Mouse (Mus musculus) midbrain, embryonic 10.5 days (tissue): ENCODE data around the gene Slc31a1. TPM values are rescaled to one million over a fixed set of nuclear protein-coding genes. Genes with fewer than 3 reads are reported as not detected.

Experiments
- DNase-seq: peaks from one replicate; pipeline ENCODE4 v3.0.0-alpha.2; 2017; ENCODE audit warnings: low spot score
- H3K27ac ChIP-seq: fragments of 300-500 bp; sonication (generic); replicated peaks from 2 replicates; pipeline ENCODE4 v1.5.1; 2016; ENCODE audit warnings: mild to moderate bottlenecking
- H3K27me3 ChIP-seq: fragments of 300-500 bp; sonication (generic); 2 replicates; pipeline ENCODE4 v1.6.1; 2016; ENCODE audit warnings: low read depth, mild to moderate bottlenecking; ENCODE audit not compliant: poor library complexity, severe bottlenecking
- H3K36me3 ChIP-seq: fragments of 300-500 bp; sonication (generic); 2 replicates; pipeline ENCODE4 v1.6.1; 2016; ENCODE audit warnings: mild to moderate bottlenecking, moderate library complexity
- H3K4me1 ChIP-seq: fragments of 300-500 bp; sonication (generic); 2 replicates; pipeline ENCODE4 v1.6.1; 2016
- H3K4me3 ChIP-seq: fragments of 300-500 bp; sonication (generic); 2 replicates; pipeline ENCODE4 v1.5.1; 2016; ENCODE audit warnings: mild to moderate bottlenecking, moderate library complexity
- H3K9me3 ChIP-seq: fragments of 300-500 bp; sonication (generic); replicated peaks from 2 replicates; pipeline ENCODE4 v1.6.1; 2016; ENCODE audit warnings: mild to moderate bottlenecking
- WGBS: fragments of 180-500 bp; shearing (Covaris S2); methylation state at CpG from one replicate; pipeline ENCODE4 v1.1.7; 2016; 5-methylcytosine and 5-hydroxymethylcytosine counted together
- polyA plus RNA-seq: library from polyadenylated mRNA; unstranded; fragments of >200 nt; fragmentation: Nextera tagmentation; extraction: Ambion mirVana; gene quantifications from 2 replicates; pipeline ENCODE4 v1.2.1, GENCODE M21; 2016

Gene Slc31a1
- polyA plus RNA-seq, 1 experiment from 2014 or later = 54.9 TPM

- H3K4me1 ChIP-seq = no peaks in the 10 kb centered on the region
Measured at GRCm38 (mm10) chr4:62347605-62348328, 12.8 kb upstream of the Slc31a1 start.

DNA sequence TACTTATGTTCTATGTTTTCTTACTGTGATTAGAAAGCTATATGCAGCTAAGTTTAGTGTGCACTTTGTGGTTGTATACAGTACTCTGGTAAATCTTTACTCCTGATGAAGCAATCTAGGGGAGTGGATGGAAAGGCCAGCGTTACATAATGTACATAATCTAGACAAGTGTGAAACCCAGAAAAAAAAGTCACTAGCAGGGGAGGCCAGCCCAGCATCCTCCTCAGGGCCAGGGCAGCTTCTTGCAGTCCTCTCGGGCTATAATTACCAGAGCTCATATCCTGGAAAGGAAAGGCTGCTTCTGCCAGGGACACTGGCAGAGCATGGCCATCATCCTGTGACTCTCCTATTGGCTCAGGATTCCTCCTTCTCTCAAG is 12.2 kb upstream of the Slc31a1 start:
- Histone ChIP-seq H3K4me3 (no peak overlapping the region), H3K27me3 (no peaks in the 10 kb centered on the region), H3K4me1 (no peaks in the 10 kb centered on the region), H3K9me3 (no peaks in the 10 kb centered on the region), H3K36me3 (peaks cover 35% of the 10 kb centered on the region), H3K27ac (no peak overlapping the region)
- WGBS = 83% methylated on average over 2 of the region's 2 CpGs
- DNase-seq = no peak

More at GRCm38 (mm10) chr4:62347605-62348328, 12.8 kb upstream of the Slc31a1 start:
- Histone ChIP-seq H3K9me3 (no peaks in the 10 kb centered on the region), H3K27me3 (no peaks in the 10 kb centered on the region), H3K4me3 (no peak overlapping the region), H3K27ac (no peak overlapping the region), H3K36me3 (peaks cover 35% of the 10 kb centered on the region)
- WGBS = 82% methylated on average over 9 of the region's 9 CpGs
- no peak for DNase-seq

DNA sequence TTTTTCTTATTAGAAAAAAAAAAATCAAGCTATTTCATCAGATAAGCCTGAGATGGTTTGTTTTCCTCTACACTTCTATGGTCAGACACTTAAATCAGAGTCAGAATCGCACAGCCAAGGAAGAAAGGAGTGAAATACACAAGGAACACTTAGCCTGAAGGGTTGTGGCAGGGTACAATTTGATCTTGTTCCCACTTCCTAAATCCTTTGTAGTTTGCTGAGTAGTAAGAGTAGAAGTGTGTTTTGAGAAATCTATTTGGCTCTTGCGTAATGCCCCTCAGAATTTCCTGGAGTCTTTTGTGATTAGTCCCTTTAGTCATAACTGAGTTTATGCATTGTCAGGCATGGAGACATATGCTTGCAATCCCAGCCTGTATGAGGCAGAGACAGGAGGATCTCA is 11.2 kb upstream of the Slc31a1 start:
- H3K4me3 ChIP-seq = no peak overlapping the region
- no peaks in the 10 kb centered on the region for H3K9me3 ChIP-seq
- H3K27me3 ChIP-seq = no peaks in the 10 kb centered on the region
- H3K4me1 ChIP-seq = no peaks in the 10 kb centered on the region
- DNase-seq = no peak
- peaks cover 27% of the 10 kb centered on the region for H3K36me3 ChIP-seq
- H3K27ac ChIP-seq = no peak overlapping the region
- WGBS = 89% methylated on average over 2 of the region's 2 CpGs

- peaks cover 23% of the 10 kb centered on the region for H3K4me1 ChIP-seq
- H3K36me3 ChIP-seq = no peaks in the 10 kb centered on the region
- H3K27ac ChIP-seq = no peak overlapping the region
- no peaks in the 10 kb centered on the region for H3K9me3 ChIP-seq
- no peak for DNase-seq
- no peak overlapping the region for H3K4me3 ChIP-seq
- H3K27me3 ChIP-seq = no peaks in the 10 kb centered on the region
- WGBS = 82% methylated on average over 1 of the region's 1 CpGs
Measured at GRCm38 (mm10) chr4:62357631-62358148, 2.8 kb upstream of the Slc31a1 start.

GRCm38 (mm10) chr4:62359256-62359775 is 1.2 kb upstream of the Slc31a1 start:
- DNase-seq = no peak
- peaks cover 23% of the 10 kb centered on the region for H3K4me1 ChIP-seq
- H3K4me3 ChIP-seq = peak overlapping the region; percentile 81
- H3K27ac ChIP-seq = peak overlapping the region; percentile 87; the same call in 1 of the 2 replicates
- no peaks in the 10 kb centered on the region for H3K9me3 ChIP-seq
- H3K36me3 ChIP-seq = no peaks in the 10 kb centered on the region
- WGBS = 53% methylated on average over 7 of the region's 7 CpGs
- no peaks in the 10 kb centered on the region for H3K27me3 ChIP-seq

DNA sequence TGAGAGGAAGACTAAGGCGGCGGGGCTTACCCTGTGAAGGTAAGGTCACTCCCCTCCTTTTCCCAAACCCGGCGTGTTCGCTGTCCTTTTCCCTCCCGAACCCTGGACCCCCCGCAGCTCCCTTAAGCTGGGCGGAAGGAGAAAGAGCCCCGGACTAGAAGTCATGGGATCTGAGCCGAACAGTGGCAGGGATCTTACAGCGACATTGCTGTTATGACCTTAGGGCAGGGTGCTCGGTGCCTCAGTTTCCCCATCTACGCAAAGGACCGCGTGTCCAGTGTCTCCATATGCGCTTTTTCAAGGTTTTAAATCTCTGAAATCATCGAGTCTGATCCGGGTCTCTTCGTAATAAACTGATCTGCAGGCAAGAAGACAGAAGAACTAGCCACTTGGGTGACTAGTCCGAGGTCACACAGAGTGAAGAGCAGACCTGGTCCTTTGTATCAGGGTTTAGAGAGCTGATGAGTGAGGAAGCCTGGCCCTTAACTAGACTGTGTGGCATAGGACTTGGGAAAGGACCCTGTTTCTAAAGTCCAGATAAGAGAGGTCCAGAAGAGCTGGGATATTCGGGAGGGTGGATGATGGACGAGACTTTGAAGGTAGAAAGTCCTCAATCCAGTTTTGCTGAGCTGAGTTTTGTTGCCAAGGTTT is 403 bp downstream of the Slc31a1 start:
- no peak for DNase-seq
- H3K4me3 ChIP-seq = peak overlapping the region; percentile 81
- peaks cover 23% of the 10 kb centered on the region for H3K4me1 ChIP-seq
- no peaks in the 10 kb centered on the region for H3K27me3 ChIP-seq
- peak overlapping the region; percentile 87 for H3K27ac ChIP-seq
- no peaks in the 10 kb centered on the region for H3K36me3 ChIP-seq
- WGBS = under 1% methylated on average over 21 of the region's 22 CpGs
- H3K9me3 ChIP-seq = no peaks in the 10 kb centered on the region

GRCm38 (mm10) chr4:62361571-62361970 is 1.0 kb downstream of the Slc31a1 start:
- H3K36me3 ChIP-seq = no peaks in the 10 kb centered on the region
- DNase-seq = no peak
- 0 out of 2 replicates have a peak overlapping the region, but pooled peaks have one; percentile 13 for H3K27ac ChIP-seq
- WGBS = 67% methylated on average over 6 of the region's 6 CpGs
- H3K9me3 ChIP-seq = no peaks in the 10 kb centered on the region
- no peaks in the 10 kb centered on the region for H3K27me3 ChIP-seq
- peak overlapping the region; percentile 81 for H3K4me3 ChIP-seq
- peaks cover 23% of the 10 kb centered on the region for H3K4me1 ChIP-seq

- DNase-seq = no peak
- no peaks in the 10 kb centered on the region for H3K27me3 ChIP-seq
- peak overlapping the region; percentile 81 for H3K4me3 ChIP-seq
- 0 out of 2 replicates have a peak overlapping the region, but pooled peaks have one; percentile 13 for H3K27ac ChIP-seq
- WGBS = 93% methylated on average over 1 of the region's 1 CpGs
- H3K4me1 ChIP-seq = peaks cover 23% of the 10 kb centered on the region
- no peaks in the 10 kb centered on the region for H3K9me3 ChIP-seq
- no peaks in the 10 kb centered on the region for H3K36me3 ChIP-seq
Measured at GRCm38 (mm10) chr4:62361997-62362396, 1.5 kb downstream of the Slc31a1 start.

- no peak for DNase-seq
- Histone ChIP-seq H3K4me1 (peaks cover 23% of the 10 kb centered on the region), H3K9me3 (no peaks in the 10 kb centered on the region), H3K27me3 (no peaks in the 10 kb centered on the region), H3K36me3 (no peaks in the 10 kb centered on the region), H3K4me3 (no peak overlapping the region; the same call in 1 of the 2 replicates), H3K27ac (no peak overlapping the region)
- WGBS = 86% methylated on average over 2 of the region's 2 CpGs
Measured at GRCm38 (mm10) chr4:62362437-62362836, 1.9 kb downstream of the Slc31a1 start.

DNA sequence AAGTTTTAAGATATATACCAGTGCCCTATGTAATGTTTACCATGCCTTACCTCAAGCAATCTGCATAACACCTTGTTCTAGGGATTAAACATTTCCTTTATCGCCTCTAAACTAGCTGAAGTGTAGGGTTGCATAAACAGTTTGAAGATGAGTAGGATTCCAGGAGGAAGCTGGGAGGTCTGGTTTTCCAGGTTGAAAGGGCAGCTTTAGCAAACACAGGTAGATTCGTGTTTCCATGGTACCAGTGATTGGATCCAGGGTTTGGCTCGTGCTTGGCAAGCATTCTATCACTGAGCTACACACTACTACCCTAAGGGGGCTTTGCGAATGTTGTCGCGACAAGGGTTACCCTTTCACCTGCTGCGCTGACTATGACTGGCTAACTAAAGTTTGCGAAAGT is 3.8 kb downstream of the Slc31a1 start:
- H3K9me3 ChIP-seq = no peaks in the 10 kb centered on the region

GRCm38 (mm10) chr4:62366291-62366690 is 5.8 kb downstream of the Slc31a1 start:
- Histone ChIP-seq H3K27me3 (no peaks in the 10 kb centered on the region), H3K4me1 (peaks cover 9% of the 10 kb centered on the region), H3K9me3 (no peaks in the 10 kb centered on the region), H3K27ac (no peak overlapping the region), H3K36me3 (no peaks in the 10 kb centered on the region), H3K4me3 (no peak overlapping the region)
- WGBS = 90% methylated on average over 4 of the region's 4 CpGs
- no peak for DNase-seq

More for the DNA sequence above, 3.8 kb downstream of the Slc31a1 start:
- Histone ChIP-seq H3K27me3 (no peaks in the 10 kb centered on the region), H3K27ac (no peak overlapping the region), H3K4me1 (peaks cover 18% of the 10 kb centered on the region), H3K36me3 (no peaks in the 10 kb centered on the region), H3K4me3 (no peak overlapping the region)
- 93% methylated on average over 8 of the region's 8 CpGs for WGBS
- DNase-seq = no peak

- Histone ChIP-seq H3K27ac (no peak overlapping the region), H3K4me1 (peaks cover 13% of the 10 kb centered on the region), H3K4me3 (no peak overlapping the region), H3K27me3 (no peaks in the 10 kb centered on the region), H3K36me3 (no peaks in the 10 kb centered on the region), H3K9me3 (no peaks in the 10 kb centered on the region)
- WGBS = 95% methylated on average over 6 of the region's 6 CpGs
- no peak for DNase-seq
Measured at GRCm38 (mm10) chr4:62367586-62367985, 7.1 kb downstream of the Slc31a1 start.

DNA sequence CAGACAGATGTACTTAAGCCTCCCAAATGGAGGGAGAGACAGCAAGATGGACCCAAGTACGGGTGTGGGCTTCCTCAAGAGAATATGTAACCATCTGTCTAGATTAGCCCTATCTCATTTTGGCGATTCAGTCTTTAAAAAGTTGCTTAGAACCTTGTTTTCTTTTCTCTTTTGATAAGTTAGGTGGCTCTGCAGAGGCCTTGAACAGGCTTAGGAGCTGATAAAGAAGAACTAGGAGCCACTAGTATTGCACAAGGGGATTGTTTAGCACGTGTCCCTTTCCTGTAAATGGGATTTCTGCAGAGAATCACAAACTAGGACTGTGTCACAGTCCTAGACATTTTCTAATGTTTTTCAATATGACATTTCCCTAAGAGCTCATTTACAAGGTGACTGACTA is 8.6 kb downstream of the Slc31a1 start:
- no peaks in the 10 kb centered on the region for H3K36me3 ChIP-seq
- WGBS = 81% methylated on average over 3 of the region's 3 CpGs
- no peak overlapping the region for H3K4me3 ChIP-seq
- no peaks in the 10 kb centered on the region for H3K27me3 ChIP-seq
- H3K27ac ChIP-seq = no peak overlapping the region
- DNase-seq = no peak
- no peaks in the 10 kb centered on the region for H3K9me3 ChIP-seq
- peaks cover 15% of the 10 kb centered on the region for H3K4me1 ChIP-seq
